Mouse (Mus musculus) adrenal gland, postnatal 4 days (tissue): Measurements from ENCODE around the gene Sbk3. TPM values are rescaled to one million over a fixed set of nuclear protein-coding genes. Genes with fewer than 3 reads are reported as not detected.

ENCODE experiments used
- DNase-seq, 2 experiments: peaks; one replicate each; pipeline ENCODE4 v3.0.0; 2021 to 2022; ENCODE audit warnings: low spot score in 2 of 2, mixed read lengths in 2 of 2
- total RNA-seq, 2 experiments: library from RNA; stranded (reverse); gene quantifications; 2 replicates each; pipeline ENCODE4 v1.2.3; 2021

Gene Sbk3
- total RNA-seq, 2 experiments from 2014 or later: 0.20 to 0.28 TPM

DNA sequence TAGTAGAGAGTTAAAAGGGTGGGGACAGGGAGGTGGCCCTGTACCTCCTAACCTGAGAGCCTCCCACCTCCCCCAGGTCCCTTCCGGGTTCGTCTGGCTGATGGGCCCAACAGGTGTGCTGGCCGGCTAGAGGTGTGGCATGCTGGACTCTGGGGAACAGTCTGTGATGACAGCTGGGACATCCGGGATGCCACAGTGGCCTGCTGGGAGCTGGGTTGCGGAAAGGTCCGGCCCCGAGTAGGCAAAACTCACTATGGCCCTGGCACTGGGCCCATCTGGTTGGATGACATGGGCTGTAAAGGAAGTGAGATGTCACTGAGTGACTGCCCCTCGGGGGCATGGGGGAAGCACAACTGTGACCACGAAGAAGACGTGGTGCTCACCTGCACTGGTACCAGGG is 34.1 kb downstream of the Sbk3 start:
- no peak for DNase-seq

DNA sequence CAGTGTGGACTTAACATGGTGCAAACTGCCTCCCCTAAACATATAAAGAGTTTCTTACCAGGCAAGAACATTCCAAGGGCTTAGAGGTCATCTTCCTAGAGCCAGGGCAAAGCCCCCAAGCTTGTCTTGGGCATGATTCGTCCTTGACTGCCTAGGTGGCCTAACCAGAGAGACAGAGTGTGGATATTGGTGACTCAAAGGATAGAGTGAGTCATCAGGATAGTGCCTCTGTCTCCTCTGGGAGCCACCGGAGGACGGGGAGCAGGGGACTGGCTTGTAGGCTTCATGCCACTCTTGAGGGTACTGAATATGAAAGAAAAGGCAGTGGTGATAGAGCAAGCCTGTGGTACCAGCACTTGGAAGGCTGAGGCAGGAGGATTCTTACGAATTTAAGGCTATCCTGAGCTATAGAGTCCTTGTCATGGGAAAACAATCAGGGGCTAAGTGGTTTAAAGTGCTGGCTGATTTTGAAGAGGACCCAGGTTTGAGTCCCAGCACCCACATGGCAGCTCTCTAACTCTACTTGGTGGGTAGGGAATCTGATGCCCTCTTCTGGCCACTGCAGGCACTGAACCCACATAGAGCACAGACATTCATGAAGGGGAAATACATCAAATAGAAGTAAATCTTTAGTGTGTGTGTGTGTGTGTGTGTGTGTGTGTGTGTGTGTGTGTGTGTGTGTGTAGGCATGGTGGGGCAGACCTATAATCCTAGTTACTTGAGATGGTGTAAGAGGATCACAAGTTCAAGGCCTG is 36.6 kb downstream of the Sbk3 start:
- DNase-seq: no peak

DNA sequence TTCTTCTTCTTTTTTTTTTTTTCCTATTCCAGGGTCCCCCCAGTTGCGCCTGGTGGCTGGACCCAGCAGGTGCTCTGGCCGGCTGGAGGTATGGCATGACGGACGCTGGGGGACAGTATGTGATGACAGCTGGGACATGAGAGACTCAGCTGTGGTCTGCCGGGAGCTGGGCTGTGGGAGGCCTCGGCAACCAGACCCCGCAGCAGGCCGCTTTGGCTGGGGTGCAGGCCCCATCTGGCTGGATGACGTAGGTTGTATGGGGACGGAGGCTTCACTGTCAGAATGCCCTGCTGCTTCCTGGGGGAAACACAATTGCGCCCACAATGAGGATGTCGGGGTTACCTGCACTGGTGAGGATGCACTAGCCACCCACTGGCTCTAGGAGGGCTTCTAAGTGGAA is 37.9 kb downstream of the Sbk3 start:
- DNase-seq: no peak

DNA sequence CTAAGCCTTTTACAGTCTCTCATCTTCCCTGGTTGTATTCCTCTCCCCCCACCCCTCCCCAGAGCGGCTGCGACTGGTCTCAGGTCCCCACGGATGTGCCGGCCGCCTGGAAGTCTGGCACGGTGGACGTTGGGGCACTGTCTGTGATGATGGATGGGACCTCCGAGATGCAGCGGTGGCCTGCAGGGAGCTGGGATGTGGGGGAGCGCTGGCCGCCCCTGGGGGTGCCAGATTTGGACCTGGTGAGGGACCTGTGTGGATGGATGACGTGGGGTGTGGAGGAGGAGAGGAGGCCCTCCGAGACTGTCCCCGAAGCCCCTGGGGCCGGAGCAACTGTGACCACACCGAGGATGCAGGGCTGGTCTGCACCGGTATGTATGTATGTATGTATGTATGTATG is 42.6 kb downstream of the Sbk3 start:
- no peak for DNase-seq

DNA sequence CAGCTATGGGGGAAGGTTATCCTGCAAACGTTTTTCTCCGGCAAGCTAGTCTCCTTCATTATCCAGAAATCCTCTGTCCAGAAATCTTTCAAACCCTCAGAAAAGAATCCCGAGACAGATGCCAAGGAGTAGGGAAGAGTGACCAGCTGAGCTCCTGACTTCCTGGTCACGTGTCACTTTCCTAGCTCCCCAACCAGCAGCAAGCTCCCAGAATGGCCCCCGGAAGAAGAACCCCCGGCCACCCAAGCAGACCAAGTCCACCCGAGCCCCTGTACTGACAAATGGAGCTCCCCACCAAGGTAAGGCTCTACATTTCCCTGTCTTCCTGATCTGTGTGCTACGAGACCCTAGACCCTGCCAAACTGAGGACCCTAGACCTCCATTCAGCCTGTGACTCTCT is 43.3 kb downstream of the Sbk3 start:
- no peak for DNase-seq

DNA sequence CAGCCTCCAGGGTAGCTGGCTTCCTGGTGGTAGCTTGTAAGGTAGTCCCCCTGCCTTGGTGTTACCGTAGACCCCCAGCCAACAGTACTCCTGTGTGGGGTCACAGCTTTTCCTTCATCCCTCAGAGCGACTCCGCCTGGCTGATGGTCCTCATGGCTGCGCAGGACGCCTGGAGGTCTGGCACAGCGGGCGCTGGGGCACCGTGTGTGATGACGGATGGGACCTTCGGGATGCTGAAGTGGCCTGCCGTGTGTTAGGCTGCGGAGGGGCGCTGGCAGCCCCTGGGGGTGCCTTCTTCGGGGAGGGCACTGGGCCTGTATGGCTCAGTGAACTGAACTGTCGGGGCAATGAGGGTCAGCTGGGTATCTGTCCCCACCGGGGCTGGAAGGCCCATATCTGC is 44.1 kb downstream of the Sbk3 start:
- DNase-seq: no peak

DNA sequence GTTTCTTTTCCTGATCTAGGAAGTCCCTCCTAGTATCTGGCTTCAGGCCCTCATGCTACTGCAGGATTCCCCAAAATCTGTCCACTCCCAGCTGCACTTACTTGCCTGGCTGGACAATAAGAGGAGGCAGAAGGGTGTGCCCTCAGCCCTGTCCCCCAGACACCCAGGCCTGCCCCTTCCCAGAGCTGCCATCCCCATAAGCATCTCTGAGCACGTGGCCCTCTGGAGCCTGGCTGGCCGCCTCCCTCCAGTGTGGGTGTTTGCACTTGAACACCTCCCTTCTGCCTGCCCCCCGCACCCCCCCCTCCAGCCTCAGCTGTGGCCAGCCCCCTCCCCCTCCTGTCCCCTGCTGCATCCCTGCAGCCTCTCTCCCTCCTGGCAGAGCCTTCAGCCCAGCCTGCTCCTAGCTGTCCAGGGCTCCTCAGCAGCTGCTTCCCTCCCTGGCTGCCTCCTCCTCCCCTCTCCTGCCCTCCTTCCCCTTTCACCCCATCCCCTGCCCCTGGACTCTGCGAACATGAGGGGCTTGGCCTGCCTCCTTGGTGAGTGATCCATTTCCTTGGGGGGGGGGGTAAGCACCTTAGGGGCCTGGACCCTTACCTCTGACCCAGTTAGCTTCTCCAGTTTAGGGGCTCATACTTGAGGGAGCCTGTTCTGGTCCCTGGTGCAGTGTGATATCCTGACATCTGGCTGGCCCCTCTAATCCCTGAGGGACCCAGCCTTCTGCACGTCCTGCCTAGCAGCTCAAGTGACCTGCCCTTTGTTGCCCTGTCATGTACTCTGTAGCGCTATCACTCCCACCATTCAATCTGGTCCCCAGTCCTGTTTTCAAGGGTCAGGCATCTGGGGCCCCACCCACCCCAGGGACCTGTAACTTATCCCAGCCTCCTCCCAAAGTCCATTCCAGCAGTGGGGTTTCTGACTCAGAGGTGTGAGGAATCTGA is 45.3 kb downstream of the Sbk3 start, which contains the start of gene Ssc5d:
Gene Ssc5d, plus strand, starts transcription at position 345 of the 941 bp plus-strand sequence.
- DNase-seq: no peak

DNA sequence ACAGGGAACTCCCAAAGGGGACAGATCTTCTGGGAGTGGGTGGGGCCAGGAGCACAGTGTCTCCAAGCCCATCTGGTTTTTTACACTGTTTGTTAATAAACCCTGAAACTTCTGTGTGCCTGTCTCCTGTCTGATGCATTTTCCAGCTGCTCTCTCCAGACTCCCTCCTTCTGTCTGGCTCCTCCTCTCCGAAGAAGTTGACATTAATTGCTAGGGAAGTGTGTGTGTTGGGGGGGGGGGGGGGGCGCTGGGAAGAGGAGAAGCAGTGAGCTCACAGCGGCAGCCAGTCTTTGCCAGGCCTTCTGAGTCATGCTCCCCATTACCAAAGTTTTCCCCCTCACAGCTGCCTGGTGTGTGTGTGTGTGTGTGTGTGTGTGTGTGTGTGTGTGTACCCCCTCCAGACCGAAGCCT is 46.1 kb downstream of the Sbk3 start:
- no peak for DNase-seq

DNA sequence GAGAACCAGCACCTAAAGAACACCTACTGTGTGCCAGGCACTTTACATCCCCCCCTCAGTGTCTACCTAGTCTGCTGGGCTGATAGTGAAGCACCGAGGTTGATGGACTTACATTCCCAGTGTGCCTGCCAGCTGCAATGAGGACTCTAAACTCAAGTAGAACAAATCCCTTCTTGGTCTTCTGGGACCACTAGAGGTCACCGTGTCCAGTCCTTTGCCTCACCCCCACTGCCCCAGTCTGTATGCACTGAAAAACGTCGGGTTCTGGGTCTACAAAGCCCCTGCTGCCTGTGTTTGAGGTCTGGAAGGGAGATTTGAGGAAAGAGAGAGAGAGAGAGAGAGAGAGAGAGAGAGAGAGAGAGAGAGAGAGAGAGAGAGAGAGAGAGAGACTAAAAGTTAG is 46.5 kb downstream of the Sbk3 start:
- DNase-seq: no peak

DNA sequence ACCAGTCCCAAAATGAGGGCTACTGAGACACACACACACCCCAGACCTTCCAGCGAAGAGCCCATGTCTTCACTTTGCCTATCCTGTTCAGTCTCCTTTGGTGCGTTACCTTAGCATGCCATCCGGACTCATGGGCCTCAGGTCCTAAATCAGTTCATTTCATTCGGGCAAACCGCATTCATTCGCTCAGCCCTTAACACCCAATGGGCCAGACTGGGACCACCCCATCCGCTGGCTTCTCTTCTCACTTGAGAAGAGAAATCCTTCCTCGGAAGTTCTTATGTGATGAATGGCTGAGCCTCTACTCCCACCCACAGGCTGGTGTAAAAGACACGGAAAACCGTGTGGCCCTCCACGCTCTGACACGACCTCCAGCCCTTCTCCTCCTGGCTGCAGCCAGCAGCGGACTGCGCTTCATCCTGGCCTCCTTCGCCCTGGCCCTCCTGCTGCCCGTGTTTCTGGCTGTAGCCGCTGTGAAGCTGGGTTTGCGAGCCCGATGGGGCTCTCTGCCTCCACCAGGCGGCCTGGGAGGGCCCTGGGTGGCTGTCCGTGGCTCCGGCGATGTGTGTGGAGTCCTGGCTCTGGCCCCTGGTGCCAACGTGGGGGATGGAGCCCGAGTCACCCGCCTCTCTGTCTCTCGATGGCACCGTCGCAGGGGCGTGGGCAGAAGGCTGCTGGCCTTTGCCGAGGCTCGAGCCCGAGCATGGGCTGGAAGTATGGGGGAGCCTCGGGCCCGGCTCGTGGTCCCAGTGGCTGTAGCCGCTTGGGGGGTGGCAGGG is 47.2 kb downstream of the Sbk3 start:
- DNase-seq: no peak

DNA sequence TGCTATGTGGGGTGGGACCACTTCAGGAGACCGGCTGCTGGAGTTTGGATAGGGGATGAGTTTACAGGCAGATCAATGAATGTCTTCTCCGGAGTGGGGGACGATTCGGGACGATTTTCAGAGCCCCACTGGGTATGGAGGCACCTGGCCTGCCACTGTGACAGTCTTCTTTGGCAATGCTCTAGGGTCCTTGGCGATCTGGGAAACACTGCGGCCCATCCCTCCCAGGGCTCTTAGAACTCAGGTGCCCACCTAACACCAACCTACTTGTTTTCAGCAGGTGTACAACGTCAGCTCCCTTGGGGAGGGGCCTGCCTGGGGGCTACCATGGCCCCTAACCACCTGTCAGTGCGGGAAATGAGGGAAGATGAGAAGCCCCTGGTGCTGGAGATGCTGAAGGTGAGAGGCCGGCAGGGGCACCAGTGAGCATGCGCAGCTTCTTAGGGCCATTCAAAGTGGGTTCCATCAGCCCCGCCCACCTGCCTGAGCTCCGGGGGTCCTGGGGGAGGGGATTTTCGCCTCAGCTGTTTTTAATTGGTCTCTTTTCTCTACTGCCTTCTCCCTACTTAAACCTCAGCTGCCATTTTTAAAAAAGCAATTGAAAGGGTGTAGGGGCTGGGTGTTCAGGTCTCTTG is 47.9 kb downstream of the Sbk3 start:
- DNase-seq: no peak

DNA sequence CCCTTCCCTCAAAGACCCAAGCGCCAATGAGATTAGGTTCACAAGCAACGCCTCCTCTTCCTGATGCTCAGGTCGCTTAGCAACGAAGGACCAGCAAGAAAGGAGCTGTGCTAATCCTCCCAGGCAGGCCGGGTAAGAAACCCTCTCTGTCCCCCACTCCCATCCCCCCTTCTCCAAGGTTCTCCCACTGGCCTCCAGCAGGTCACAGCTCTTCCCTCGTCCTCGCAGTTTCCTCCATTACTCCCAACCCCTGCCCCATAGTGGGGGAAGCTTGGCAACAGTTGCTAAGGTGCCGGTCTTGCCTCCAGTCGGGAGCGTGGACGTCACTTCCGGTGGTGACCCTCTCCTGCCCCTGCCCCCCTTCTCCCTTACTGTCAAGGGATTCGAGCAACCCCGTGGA is 48.5 kb downstream of the Sbk3 start:
- DNase-seq: peak in 1 of 2 experiments; percentile 49

DNA sequence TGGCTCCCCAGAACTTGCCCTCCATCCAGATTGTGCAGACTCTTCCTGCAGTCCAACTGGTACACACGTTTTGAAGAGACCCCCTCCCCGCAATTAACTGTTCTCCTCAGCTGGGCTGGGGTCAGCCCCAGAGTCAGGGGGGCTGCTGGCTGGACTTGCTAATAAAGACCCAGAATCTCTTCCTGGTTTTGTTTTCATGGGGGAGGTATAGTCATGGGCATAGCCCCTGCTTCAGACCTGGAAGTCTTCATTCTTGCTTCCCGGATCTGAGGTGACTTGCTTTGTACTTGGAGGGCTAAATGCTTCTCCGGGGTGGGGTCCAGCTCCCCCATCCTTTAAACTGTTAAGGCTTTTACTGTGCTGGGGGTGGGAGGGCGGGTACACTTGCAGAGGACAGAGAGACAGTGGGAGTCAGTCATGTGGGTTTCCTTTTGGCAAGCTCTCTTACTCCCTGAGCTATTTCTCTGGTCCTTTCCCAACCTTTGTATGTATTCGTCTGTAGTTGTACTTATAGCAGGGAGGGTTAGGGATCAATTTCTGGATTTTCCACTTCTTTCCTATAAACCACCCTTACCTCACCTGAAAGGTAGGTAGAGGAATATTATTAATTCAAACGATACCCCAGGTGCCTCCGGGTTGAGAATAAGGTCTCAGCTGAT is 49.0 kb downstream of the Sbk3 start, which contains the start of gene Nat14:
Gene Nat14, plus strand, starts transcription at position 205 of the 659 bp plus-strand sequence.
- no peak for DNase-seq

DNA sequence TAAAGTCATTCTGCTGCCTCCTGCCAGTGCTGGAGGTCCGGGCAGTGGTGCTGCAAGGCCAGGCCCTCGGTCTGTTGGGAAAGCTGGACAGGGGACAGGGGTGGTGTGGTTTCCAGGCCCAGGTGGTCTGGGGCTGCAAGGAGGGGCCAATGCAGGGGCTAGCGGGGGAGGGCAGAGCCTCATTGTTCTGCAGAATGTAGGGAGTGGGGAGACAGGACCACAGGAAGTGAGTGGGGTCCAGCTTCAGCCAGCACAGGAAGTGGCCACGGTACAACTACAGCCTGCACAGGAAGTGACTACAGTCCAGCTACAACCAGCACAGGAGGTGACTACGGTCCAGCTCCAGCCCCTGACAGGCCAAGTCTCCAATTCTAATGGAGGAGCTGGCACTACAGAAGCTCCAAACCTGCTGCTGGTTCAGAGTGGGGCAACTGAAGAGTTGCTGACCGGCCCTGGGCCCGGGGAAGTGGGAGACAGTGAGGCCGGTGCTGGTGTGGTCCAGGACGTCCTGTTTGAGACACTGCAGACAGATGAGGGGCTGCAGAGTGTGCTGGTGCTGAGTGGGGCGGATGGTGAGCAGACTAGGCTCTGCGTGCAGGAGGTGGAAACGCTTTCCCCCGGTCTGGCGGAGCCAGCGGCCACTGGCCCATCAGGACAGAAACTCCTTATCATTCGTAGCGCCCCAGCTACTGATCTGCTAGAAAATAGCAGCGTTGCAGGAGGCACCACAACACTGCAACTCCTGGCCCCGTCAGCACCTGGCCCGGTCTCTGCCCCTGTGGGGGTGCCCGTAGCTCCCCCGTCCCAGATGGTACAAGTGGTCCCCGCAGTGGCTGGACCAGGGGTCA is 49.8 kb downstream of the Sbk3 start:
- DNase-seq: no peak

DNA sequence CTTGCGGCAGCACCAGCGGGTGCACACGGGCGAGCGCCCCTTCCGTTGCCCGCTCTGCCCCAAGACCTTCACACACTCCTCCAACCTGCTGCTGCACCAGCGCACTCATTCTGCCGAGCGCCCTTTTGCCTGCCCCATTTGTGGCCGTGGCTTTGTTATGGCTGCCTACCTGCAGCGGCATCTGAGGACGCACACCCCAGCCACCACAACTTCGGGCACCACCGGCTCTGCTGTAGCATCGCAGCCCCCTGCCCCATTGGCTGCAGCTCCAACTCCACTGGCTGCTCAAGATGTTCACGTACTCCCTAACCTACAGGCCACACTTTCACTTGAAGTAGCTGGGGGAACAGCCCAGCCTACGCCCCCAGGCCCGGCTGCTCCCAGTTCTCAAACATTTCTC is 50.5 kb downstream of the Sbk3 start:
- DNase-seq: no peak

DNA sequence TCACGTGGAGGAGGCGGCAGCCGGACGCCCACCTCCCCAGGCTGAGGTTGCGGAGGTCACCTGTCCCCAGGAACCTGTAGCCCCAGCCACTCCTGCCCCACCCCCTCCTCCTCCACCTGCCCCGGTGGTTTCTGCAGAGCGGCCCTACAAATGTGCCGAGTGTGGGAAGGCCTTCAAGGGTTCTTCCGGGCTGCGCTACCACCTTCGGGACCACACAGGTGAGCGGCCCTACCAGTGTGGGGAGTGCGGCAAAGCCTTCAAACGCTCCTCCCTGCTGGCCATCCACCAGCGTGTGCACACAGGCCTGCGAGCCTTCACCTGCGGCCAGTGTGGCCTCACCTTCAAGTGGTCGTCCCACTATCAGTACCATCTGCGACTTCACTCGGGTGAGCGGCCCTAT is 51.0 kb downstream of the Sbk3 start:
- DNase-seq: no peak

DNA sequence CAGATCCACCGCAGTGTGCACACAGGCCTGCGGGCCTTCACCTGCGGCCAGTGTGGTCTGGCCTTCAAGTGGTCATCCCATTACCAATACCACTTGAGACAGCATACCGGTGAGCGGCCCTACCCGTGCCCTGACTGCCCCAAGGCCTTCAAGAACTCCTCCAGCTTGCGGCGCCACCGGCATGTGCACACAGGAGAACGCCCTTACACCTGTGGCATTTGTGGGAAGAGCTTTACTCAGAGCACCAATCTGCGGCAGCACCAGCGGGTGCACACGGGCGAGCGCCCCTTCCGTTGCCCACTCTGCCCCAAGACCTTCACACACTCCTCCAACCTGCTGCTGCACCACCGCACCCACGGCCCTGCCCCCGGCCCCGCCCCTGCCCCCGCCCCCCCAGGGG is 51.9 kb downstream of the Sbk3 start:
- DNase-seq: no peak

DNA sequence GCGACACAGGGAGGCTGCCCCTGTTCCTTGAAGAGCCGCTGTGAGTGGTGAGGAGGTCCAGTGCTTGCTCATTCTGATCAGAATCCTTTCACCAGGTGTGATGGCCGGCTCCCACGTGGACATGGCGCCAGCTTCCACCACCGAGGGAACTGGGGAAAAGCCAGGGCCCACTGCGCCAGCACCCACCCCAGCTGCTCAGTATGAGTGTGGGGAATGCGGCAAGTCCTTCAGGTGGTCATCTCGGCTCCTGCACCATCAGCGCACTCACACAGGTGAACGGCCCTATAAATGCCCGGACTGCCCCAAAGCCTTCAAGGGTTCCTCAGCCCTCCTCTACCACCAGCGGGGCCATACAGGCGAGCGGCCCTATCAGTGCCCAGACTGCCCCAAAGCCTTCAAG is 52.3 kb downstream of the Sbk3 start:
- DNase-seq: no peak

DNA sequence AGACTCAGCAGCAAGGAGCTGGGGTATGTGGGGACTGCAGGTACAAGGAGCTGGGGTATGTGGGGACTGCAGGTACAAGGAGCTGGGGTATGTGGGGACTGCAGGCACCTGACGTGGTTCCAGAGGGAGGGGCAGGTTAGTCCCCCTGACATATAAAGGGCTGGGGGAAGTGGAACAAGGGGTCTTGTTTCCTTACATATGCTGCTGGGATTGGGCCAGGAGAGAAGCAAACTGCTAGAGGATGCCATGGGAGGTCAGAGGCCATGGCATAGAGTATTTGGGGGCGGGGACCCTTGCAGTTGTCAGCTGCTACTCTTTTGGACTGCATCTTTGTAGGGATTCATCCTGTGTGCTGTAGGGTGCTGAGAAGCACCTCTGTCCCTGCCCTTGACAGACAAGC is 53.5 kb downstream of the Sbk3 start:
- DNase-seq: no peak
